Mouse (Mus musculus) embryonic facial prominence, embryonic 13.5 days (tissue): ENCODE measurements at regions not wholly inside any gene's neighbourhood (a gene's known extent, or its start where the extent isn't known, plus 50 kb on each side); places are given as distances from the start of the nearest gene placed in this dataset.

ENCODE experiments used
- ATAC-seq: fragments of 200-750 bp; cut with Nextera tagmentation; 2 replicates; pipeline ENCODE4 v1.8.0; 2017; ENCODE audit warnings: low read depth; ENCODE audit not compliant: insufficient number of reproducible peaks, insufficient read depth, low FRiP score, low TSS enrichment
- H3K27ac ChIP-seq: fragments of 300-500 bp; sonication (generic); 2 replicates; pipeline ENCODE4 v1.5.1; 2015; ENCODE audit warnings: moderate library complexity, mild to moderate bottlenecking, inconsistent platforms
- H3K27me3 ChIP-seq: fragments of 300-500 bp; sonication (generic); 2 replicates; pipeline ENCODE4 v1.6.1; 2015; ENCODE audit warnings: mild to moderate bottlenecking, inconsistent platforms
- H3K36me3 ChIP-seq: fragments of 300-500 bp; sonication (generic); 2 replicates; pipeline ENCODE4 v1.6.1; 2015; ENCODE audit warnings: mild to moderate bottlenecking, inconsistent platforms
- H3K4me1 ChIP-seq: fragments of 300-500 bp; sonication (generic); 2 replicates; pipeline ENCODE4 v1.6.1; 2015; ENCODE audit warnings: inconsistent platforms
- H3K4me2 ChIP-seq: fragments of 300-500 bp; sonication (generic); 2 replicates; pipeline ENCODE4 v1.6.1; 2015; ENCODE audit warnings: moderate library complexity, mild to moderate bottlenecking, inconsistent platforms
- H3K4me3 ChIP-seq: fragments of 300-500 bp; sonication (generic); 2 replicates; pipeline ENCODE4 v1.5.1; 2015; ENCODE audit warnings: mild to moderate bottlenecking, inconsistent platforms
- H3K9ac ChIP-seq: fragments of 300-500 bp; sonication (generic); 2 replicates; pipeline ENCODE4 v1.6.1; 2015; ENCODE audit warnings: mild to moderate bottlenecking, inconsistent platforms
- H3K9me3 ChIP-seq: fragments of 300-500 bp; sonication (generic); 2 replicates; pipeline ENCODE4 v1.6.1; 2016; ENCODE audit warnings: inconsistent platforms
- WGBS: fragments of 180-500 bp; shearing (Covaris S2); methylation state at CpG from one replicate; pipeline ENCODE4 v1.1.7; 2015; ENCODE audit warnings: mixed read lengths; 5-methylcytosine and 5-hydroxymethylcytosine counted together

GRCm38 (mm10) chr4:30776816-30777442 lies 1187.0 kb upstream of the Map3k7 start:
- peaks cover 14% of the 10 kb centered on the region; the same call in 1 of the 2 replicates for H3K4me1 ChIP-seq
- ATAC-seq, result no peak
- H3K27ac ChIP-seq, result peak overlapping the region; percentile 5; the same call in 1 of the 2 replicates
- H3K36me3 ChIP-seq, result no peaks in the 10 kb centered on the region
- no peaks in the 10 kb centered on the region for H3K9me3 ChIP-seq
- no peak overlapping the region for H3K4me2 ChIP-seq
- H3K9ac ChIP-seq, result no peak overlapping the region
- H3K4me3 ChIP-seq, result no peak overlapping the region
- no peaks in the 10 kb centered on the region for H3K27me3 ChIP-seq
- 29% methylated on average over 2 of the region's 2 CpGs for WGBS

GRCm38 (mm10) chr4:30781649-30782048 lies 1182.2 kb upstream of the Map3k7 start:
- Histone ChIP-seq H3K9ac (no peak overlapping the region), H3K4me1 (0 out of 2 replicates have a peak, but pooled peaks cover 7% of the 10 kb centered on the region), H3K36me3 (no peaks in the 10 kb centered on the region), H3K4me2 (no peak overlapping the region), H3K9me3 (no peaks in the 10 kb centered on the region), H3K27ac (no peak overlapping the region), H3K4me3 (no peak overlapping the region), H3K27me3 (no peaks in the 10 kb centered on the region)
- WGBS, result 62% methylated on average over 2 of the region's 2 CpGs
- ATAC-seq, result no peak

GRCm38 (mm10) chr4:30789976-30790657 lies 1173.8 kb upstream of the Map3k7 start:
- Histone ChIP-seq H3K27me3 (no peaks in the 10 kb centered on the region), H3K4me2 (no peak overlapping the region), H3K9me3 (no peaks in the 10 kb centered on the region), H3K9ac (no peak overlapping the region), H3K27ac (no peak overlapping the region), H3K4me3 (no peak overlapping the region), H3K36me3 (no peaks in the 10 kb centered on the region), H3K4me1 (no peaks in the 10 kb centered on the region)
- ATAC-seq, result no peak
- WGBS, result 20% methylated on average over 5 of the region's 5 CpGs

- Histone ChIP-seq H3K27me3 (no peaks in the 10 kb centered on the region), H3K36me3 (no peaks in the 10 kb centered on the region), H3K4me2 (no peak overlapping the region), H3K9me3 (no peaks in the 10 kb centered on the region), H3K4me3 (no peak overlapping the region), H3K9ac (no peak overlapping the region), H3K27ac (no peak overlapping the region), H3K4me1 (no peaks in the 10 kb centered on the region)
- no peak for ATAC-seq
Measured at GRCm38 (mm10) chr4:30809798-30810197, 1154.1 kb upstream of the Map3k7 start.

GRCm38 (mm10) chr4:30855361-30856056 lies 1108.4 kb upstream of the Map3k7 start:
- no peaks in the 10 kb centered on the region for H3K27me3 ChIP-seq
- 60% methylated on average over 5 of the region's 5 CpGs for WGBS
- no peaks in the 10 kb centered on the region for H3K36me3 ChIP-seq
- no peak overlapping the region for H3K27ac ChIP-seq
- 0 out of 2 replicates have a peak, but pooled peaks cover 4% of the 10 kb centered on the region for H3K9me3 ChIP-seq
- ATAC-seq, result no peak
- no peak overlapping the region for H3K4me2 ChIP-seq
- H3K4me3 ChIP-seq, result no peak overlapping the region
- no peaks in the 10 kb centered on the region for H3K4me1 ChIP-seq
- no peak overlapping the region for H3K9ac ChIP-seq

- no peak for ATAC-seq
- no peaks in the 10 kb centered on the region for H3K36me3 ChIP-seq
- H3K4me1 ChIP-seq, result no peaks in the 10 kb centered on the region
- no peak overlapping the region for H3K4me2 ChIP-seq
- no peaks in the 10 kb centered on the region for H3K9me3 ChIP-seq
- no peak overlapping the region for H3K4me3 ChIP-seq
- 84% methylated on average over 2 of the region's 2 CpGs for WGBS
- H3K27me3 ChIP-seq, result no peaks in the 10 kb centered on the region
- no peak overlapping the region for H3K27ac ChIP-seq
- no peak overlapping the region for H3K9ac ChIP-seq
Measured at GRCm38 (mm10) chr4:30904966-30905365, 1058.9 kb upstream of the Map3k7 start.

GRCm38 (mm10) chr4:30922944-30923343 lies 1041.0 kb upstream of the Map3k7 start:
- Histone ChIP-seq H3K4me3 (no peak overlapping the region), H3K4me1 (no peaks in the 10 kb centered on the region), H3K36me3 (no peaks in the 10 kb centered on the region), H3K4me2 (no peak overlapping the region), H3K9ac (no peak overlapping the region), H3K27ac (no peak overlapping the region), H3K27me3 (no peaks in the 10 kb centered on the region), H3K9me3 (no peaks in the 10 kb centered on the region)
- 58% methylated on average over 4 of the region's 4 CpGs for WGBS
- no peak for ATAC-seq

GRCm38 (mm10) chr4:30932358-30932757 lies 1031.5 kb upstream of the Map3k7 start:
- H3K27ac ChIP-seq, result no peak overlapping the region
- H3K9ac ChIP-seq, result no peak overlapping the region
- no peaks in the 10 kb centered on the region for H3K27me3 ChIP-seq
- no peaks in the 10 kb centered on the region for H3K36me3 ChIP-seq
- no peak overlapping the region for H3K4me3 ChIP-seq
- no peaks in the 10 kb centered on the region for H3K4me1 ChIP-seq
- no peaks in the 10 kb centered on the region for H3K9me3 ChIP-seq
- ATAC-seq, result no peak
- no peak overlapping the region for H3K4me2 ChIP-seq
- WGBS, result 42% methylated on average over 3 of the region's 3 CpGs

- WGBS, result 65% methylated on average over 5 of the region's 5 CpGs
- Histone ChIP-seq H3K9me3 (no peaks in the 10 kb centered on the region), H3K9ac (no peak overlapping the region), H3K36me3 (no peaks in the 10 kb centered on the region), H3K27ac (no peak overlapping the region), H3K4me2 (no peak overlapping the region), H3K27me3 (no peaks in the 10 kb centered on the region), H3K4me3 (no peak overlapping the region), H3K4me1 (no peaks in the 10 kb centered on the region)
- no peak for ATAC-seq
Measured at GRCm38 (mm10) chr4:30933030-30933987, 1030.6 kb upstream of the Map3k7 start.

GRCm38 (mm10) chr4:30983611-30984010 lies 980.3 kb upstream of the Map3k7 start:
- no peak overlapping the region for H3K9ac ChIP-seq
- 67% methylated on average over 4 of the region's 4 CpGs for WGBS
- ATAC-seq, result no peak

GRCm38 (mm10) chr4:31012006-31012405 lies 951.9 kb upstream of the Map3k7 start:
- Histone ChIP-seq H3K9ac (no peak overlapping the region), H3K36me3 (no peaks in the 10 kb centered on the region), H3K9me3 (no peaks in the 10 kb centered on the region), H3K4me3 (no peak overlapping the region), H3K4me2 (no peak overlapping the region), H3K27me3 (no peaks in the 10 kb centered on the region), H3K27ac (no peak overlapping the region), H3K4me1 (no peaks in the 10 kb centered on the region)
- no peak for ATAC-seq

More at GRCm38 (mm10) chr4:30983611-30984010, 980.3 kb upstream of the Map3k7 start:
- no peaks in the 10 kb centered on the region for H3K4me1 ChIP-seq
- no peaks in the 10 kb centered on the region for H3K9me3 ChIP-seq
- H3K36me3 ChIP-seq, result no peaks in the 10 kb centered on the region
- no peak overlapping the region for H3K4me3 ChIP-seq
- no peak overlapping the region for H3K27ac ChIP-seq
- no peak overlapping the region for H3K4me2 ChIP-seq
- no peaks in the 10 kb centered on the region for H3K27me3 ChIP-seq
